Mouse (Mus musculus): ENCODE data around the gene Lars2. TPM values are rescaled to one million over a fixed set of nuclear protein-coding genes. Genes with fewer than 3 reads are reported as not detected.

Gene Lars2
- polyA plus RNA-seq, 2 experiments, result 230 to 1,005 TPM

- Histone ChIP-seq H3K27me3 (ENCODE audit: control insufficient read depth, insufficient read depth, low read length) (no peaks in the 10 kb centered on the region), H3K27ac (no peak overlapping the region), H3K4me1 (replicated peaks; ENCODE audit: control insufficient read depth in 2 of 2, insufficient read depth in 2 of 2, low read length in 1 of 2) (peaks cover 3% of the 10 kb centered on the region in 2 experiments), H3K9ac (replicated peaks) (no peak overlapping the region), H3K36me3 (replicated peaks; ENCODE audit: control insufficient read depth, insufficient read depth, low read depth) (no peaks in the 10 kb centered on the region), H3K9me3 (ENCODE audit: control insufficient read depth, low read length) (no peaks in the 10 kb centered on the region), H3K4me2 (ENCODE audit: low read depth) (no peak overlapping the region), H3K4me3 (ENCODE audit: insufficient read depth in 1 of 2, low read depth in 2 of 2, low read length in 2 of 2) (no peak overlapping the region)
- TF ChIP-seq CTCF (IDR thresholded peaks at IDR 0.05; ENCODE audit: low read depth), result no peak
- TF ChIP-seq EP300 (IDR thresholded peaks at IDR 0.05; ENCODE audit: low read depth), result no peak
- ATAC-seq (ENCODE audit: insufficient read depth) (no peak), DNase-seq (ENCODE audit: low read depth in 3 of 3, low spot score in 3 of 3) (no peak)
- 69% methylated on average over 5 of the region's 5 CpGs for WGBS (ENCODE audit: insufficient replicate concordance)
Measured at GRCm38 (mm10) chr9:123391140-123391849, 24.6 kb downstream of the Lars2 start.

- Histone ChIP-seq H3K9ac (replicated peaks) (no peak overlapping the region), H3K4me1 (replicated peaks; ENCODE audit: control insufficient read depth in 2 of 2, insufficient read depth in 2 of 2, low read length in 1 of 2) (no peaks in the 10 kb centered on the region), H3K27ac (no peak overlapping the region), H3K36me3 (replicated peaks; ENCODE audit: control insufficient read depth, insufficient read depth, low read depth) (no peaks in the 10 kb centered on the region), H3K9me3 (ENCODE audit: control insufficient read depth, low read length) (no peaks in the 10 kb centered on the region), H3K27me3 (ENCODE audit: control insufficient read depth, insufficient read depth, low read length) (no peaks in the 10 kb centered on the region), H3K4me2 (ENCODE audit: low read depth) (no peak overlapping the region), H3K4me3 (ENCODE audit: insufficient read depth in 1 of 2, low read depth in 2 of 2, low read length in 2 of 2) (no peak overlapping the region)
- TF ChIP-seq CTCF (IDR thresholded peaks at IDR 0.05; ENCODE audit: low read depth), result no peak
- no peak for TF ChIP-seq EP300 (IDR thresholded peaks at IDR 0.05; ENCODE audit: low read depth)
- DNase-seq (ENCODE audit: low read depth in 3 of 3, low spot score in 3 of 3) (no peak), ATAC-seq (ENCODE audit: insufficient read depth) (no peak)
- 35% methylated on average over 6 of the region's 6 CpGs for WGBS (ENCODE audit: insufficient replicate concordance)
Measured at GRCm38 (mm10) chr9:123394856-123395255, 28.1 kb downstream of the Lars2 start.

- Histone ChIP-seq H3K4me1 (replicated peaks; ENCODE audit: control insufficient read depth in 2 of 2, insufficient read depth in 2 of 2, low read length in 1 of 2) (no peaks in the 10 kb centered on the region), H3K4me2 (ENCODE audit: low read depth) (no peak overlapping the region), H3K27me3 (ENCODE audit: control insufficient read depth, insufficient read depth, low read length) (no peaks in the 10 kb centered on the region), H3K9me3 (ENCODE audit: control insufficient read depth, low read length) (no peaks in the 10 kb centered on the region), H3K4me3 (ENCODE audit: insufficient read depth in 1 of 2, low read depth in 2 of 2, low read length in 2 of 2) (no peak overlapping the region), H3K9ac (replicated peaks) (no peak overlapping the region), H3K36me3 (replicated peaks; ENCODE audit: control insufficient read depth, insufficient read depth, low read depth) (no peaks in the 10 kb centered on the region), H3K27ac (no peak overlapping the region)
- DNase-seq (ENCODE audit: low read depth in 3 of 3, low spot score in 3 of 3), result no peak
- ATAC-seq (ENCODE audit: insufficient read depth), result no peak
- TF ChIP-seq CTCF (IDR thresholded peaks at IDR 0.05; ENCODE audit: low read depth) (no peak), EP300 (IDR thresholded peaks at IDR 0.05; ENCODE audit: low read depth) (no peak)
- WGBS (ENCODE audit: insufficient replicate concordance), result 69% methylated on average over 6 of the region's 6 CpGs
Measured at GRCm38 (mm10) chr9:123397701-123398100, 31.0 kb downstream of the Lars2 start.

GRCm38 (mm10) chr9:123402215-123402614 lies 35.5 kb downstream of the Lars2 start:
- Histone ChIP-seq H3K27ac (no peak overlapping the region), H3K27me3 (ENCODE audit: control insufficient read depth, insufficient read depth, low read length) (no peaks in the 10 kb centered on the region), H3K4me1 (replicated peaks; ENCODE audit: control insufficient read depth in 2 of 2, insufficient read depth in 2 of 2, low read length in 1 of 2) (no peaks in the 10 kb centered on the region), H3K36me3 (replicated peaks; ENCODE audit: control insufficient read depth, insufficient read depth, low read depth) (no peaks in the 10 kb centered on the region), H3K9ac (replicated peaks) (no peak overlapping the region), H3K9me3 (ENCODE audit: control insufficient read depth, low read length) (no peaks in the 10 kb centered on the region), H3K4me2 (ENCODE audit: low read depth) (no peak overlapping the region), H3K4me3 (ENCODE audit: insufficient read depth in 1 of 2, low read depth in 2 of 2, low read length in 2 of 2) (no peak overlapping the region)
- TF ChIP-seq CTCF (IDR thresholded peaks at IDR 0.05; ENCODE audit: low read depth), result no peak
- TF ChIP-seq EP300 (IDR thresholded peaks at IDR 0.05; ENCODE audit: low read depth), result no peak
- no peak for ATAC-seq (ENCODE audit: insufficient read depth)
- 78% methylated on average over 3 of the region's 3 CpGs for WGBS (ENCODE audit: insufficient replicate concordance)
- DNase-seq (ENCODE audit: low read depth in 3 of 3, low spot score in 3 of 3), result no peak

GRCm38 (mm10) chr9:123403031-123403430 lies 36.3 kb downstream of the Lars2 start:
- Histone ChIP-seq H3K4me3 (ENCODE audit: insufficient read depth in 1 of 2, low read depth in 2 of 2, low read length in 2 of 2) (no peak overlapping the region), H3K36me3 (replicated peaks; ENCODE audit: control insufficient read depth, insufficient read depth, low read depth) (no peaks in the 10 kb centered on the region), H3K27ac (no peak overlapping the region), H3K4me1 (replicated peaks; ENCODE audit: control insufficient read depth in 2 of 2, insufficient read depth in 2 of 2, low read length in 1 of 2) (no peaks in the 10 kb centered on the region), H3K9me3 (ENCODE audit: control insufficient read depth, low read length) (no peaks in the 10 kb centered on the region), H3K4me2 (ENCODE audit: low read depth) (no peak overlapping the region), H3K9ac (replicated peaks) (no peak overlapping the region), H3K27me3 (ENCODE audit: control insufficient read depth, insufficient read depth, low read length) (no peaks in the 10 kb centered on the region)
- 81% methylated on average over 3 of the region's 3 CpGs for WGBS (ENCODE audit: insufficient replicate concordance)
- ATAC-seq (ENCODE audit: insufficient read depth) (no peak), DNase-seq (ENCODE audit: low read depth in 3 of 3, low spot score in 3 of 3) (no peak)
- TF ChIP-seq CTCF (IDR thresholded peaks at IDR 0.05; ENCODE audit: low read depth) (no peak), EP300 (IDR thresholded peaks at IDR 0.05; ENCODE audit: low read depth) (no peak)

Measured in liver, embryonic 14.5 days (tissue).